Mouse (Mus musculus): ENCODE measurements at regions not wholly inside any gene's neighbourhood (a gene's known extent, or its start where the extent isn't known, plus 50 kb on each side); places are given as distances from the start of the nearest gene placed in this dataset.

GRCm38 (mm10) chr11:44331774-44332129 is 68.1 kb upstream of the Il12b start:
- Histone ChIP-seq H3K36me3 (ENCODE audit: control insufficient read depth, insufficient read depth, low read length) (no peaks in the 10 kb centered on the region), H3K4me2 (ENCODE audit: low read length) (no peak overlapping the region), H3K4me3 (ENCODE audit: low read depth, low read length) (no peak overlapping the region), H3K9ac (ENCODE audit: low read length) (no peak overlapping the region), H3K9me3 (replicated peaks; ENCODE audit: control insufficient read depth, low read length) (no peaks in the 10 kb centered on the region), H3K27ac (ENCODE audit: low read depth, low read length) (no peak overlapping the region), H3K27me3 (replicated peaks; ENCODE audit: control insufficient read depth, insufficient read depth, low read length) (no peaks in the 10 kb centered on the region), H3K4me1 (ENCODE audit: control insufficient read depth, insufficient read depth, low read length) (no peaks in the 10 kb centered on the region)
- DNase-seq (ENCODE audit: low spot score) (no peak), ATAC-seq (peak; percentile 46)
- WGBS = 68% methylated on average over 4 of the region's 4 CpGs

DNA sequence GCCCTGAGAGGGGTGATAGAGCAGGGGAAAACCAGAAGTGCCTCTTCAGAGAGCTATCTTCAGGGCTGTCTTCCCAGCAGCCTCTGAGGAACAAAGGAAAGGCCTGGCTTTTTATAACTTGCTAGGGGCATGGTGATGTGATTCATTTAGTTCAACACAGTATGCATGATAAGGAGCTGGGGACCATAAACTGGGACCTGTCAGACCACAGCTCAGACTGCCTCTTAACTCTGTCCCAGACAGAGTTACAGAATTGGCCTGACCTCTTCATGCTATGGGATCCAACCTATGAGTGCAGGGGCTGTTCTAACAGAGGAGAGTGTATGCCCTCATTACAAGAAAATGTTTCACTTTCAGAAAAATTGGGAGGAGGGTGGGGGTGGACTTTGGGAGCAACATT is 59.3 kb upstream of the Il12b start:
- Histone ChIP-seq H3K9ac (ENCODE audit: low read length) (no peak overlapping the region), H3K4me1 (ENCODE audit: control insufficient read depth, insufficient read depth, low read length) (no peaks in the 10 kb centered on the region), H3K36me3 (ENCODE audit: control insufficient read depth, insufficient read depth, low read length) (no peaks in the 10 kb centered on the region), H3K27me3 (replicated peaks; ENCODE audit: control insufficient read depth, insufficient read depth, low read length) (no peaks in the 10 kb centered on the region), H3K4me3 (ENCODE audit: low read depth, low read length) (no peak overlapping the region), H3K27ac (ENCODE audit: low read depth, low read length) (no peak overlapping the region), H3K9me3 (replicated peaks; ENCODE audit: control insufficient read depth, low read length) (no peaks in the 10 kb centered on the region), H3K4me2 (ENCODE audit: low read length) (no peak overlapping the region)
- ATAC-seq (no peak), DNase-seq (ENCODE audit: low spot score) (no peak)

- ATAC-seq (no peak), DNase-seq (ENCODE audit: low spot score) (no peak)
- Histone ChIP-seq H3K9ac (ENCODE audit: low read length) (no peak overlapping the region), H3K4me2 (ENCODE audit: low read length) (no peak overlapping the region), H3K9me3 (replicated peaks; ENCODE audit: control insufficient read depth, low read length) (no peaks in the 10 kb centered on the region), H3K27me3 (replicated peaks; ENCODE audit: control insufficient read depth, insufficient read depth, low read length) (no peaks in the 10 kb centered on the region), H3K4me1 (ENCODE audit: control insufficient read depth, insufficient read depth, low read length) (no peaks in the 10 kb centered on the region), H3K4me3 (ENCODE audit: low read depth, low read length) (no peak overlapping the region), H3K27ac (ENCODE audit: low read depth, low read length) (no peak overlapping the region), H3K36me3 (ENCODE audit: control insufficient read depth, insufficient read depth, low read length) (no peaks in the 10 kb centered on the region)
- WGBS = 70% methylated on average over 3 of the region's 3 CpGs
Measured at GRCm38 (mm10) chr11:44348308-44348707, 51.6 kb upstream of the Il12b start.

GRCm38 (mm10) chr11:44349546-44349945 is 50.3 kb upstream of the Il12b start:
- Histone ChIP-seq H3K27ac (ENCODE audit: low read depth, low read length) (no peak overlapping the region), H3K27me3 (replicated peaks; ENCODE audit: control insufficient read depth, insufficient read depth, low read length) (no peaks in the 10 kb centered on the region), H3K36me3 (ENCODE audit: control insufficient read depth, insufficient read depth, low read length) (no peaks in the 10 kb centered on the region), H3K4me2 (ENCODE audit: low read length) (no peak overlapping the region), H3K9me3 (replicated peaks; ENCODE audit: control insufficient read depth, low read length) (no peaks in the 10 kb centered on the region), H3K4me1 (ENCODE audit: control insufficient read depth, insufficient read depth, low read length) (no peaks in the 10 kb centered on the region), H3K4me3 (ENCODE audit: low read depth, low read length) (no peak overlapping the region), H3K9ac (ENCODE audit: low read length) (no peak overlapping the region)
- ATAC-seq (no peak), DNase-seq (ENCODE audit: low spot score) (no peak)
- 80% methylated on average over 8 of the region's 8 CpGs for WGBS

All from forebrain, embryonic 14.5 days (tissue).